Mouse (Mus musculus) cerebellum, adult 11 months (tissue): Measurements from ENCODE around the gene Gm5089.

Experiments used
- DNase-seq: peaks from one replicate; pipeline ENCODE4 v3.0.0; 2022

The Gm5089 gene

DNA sequence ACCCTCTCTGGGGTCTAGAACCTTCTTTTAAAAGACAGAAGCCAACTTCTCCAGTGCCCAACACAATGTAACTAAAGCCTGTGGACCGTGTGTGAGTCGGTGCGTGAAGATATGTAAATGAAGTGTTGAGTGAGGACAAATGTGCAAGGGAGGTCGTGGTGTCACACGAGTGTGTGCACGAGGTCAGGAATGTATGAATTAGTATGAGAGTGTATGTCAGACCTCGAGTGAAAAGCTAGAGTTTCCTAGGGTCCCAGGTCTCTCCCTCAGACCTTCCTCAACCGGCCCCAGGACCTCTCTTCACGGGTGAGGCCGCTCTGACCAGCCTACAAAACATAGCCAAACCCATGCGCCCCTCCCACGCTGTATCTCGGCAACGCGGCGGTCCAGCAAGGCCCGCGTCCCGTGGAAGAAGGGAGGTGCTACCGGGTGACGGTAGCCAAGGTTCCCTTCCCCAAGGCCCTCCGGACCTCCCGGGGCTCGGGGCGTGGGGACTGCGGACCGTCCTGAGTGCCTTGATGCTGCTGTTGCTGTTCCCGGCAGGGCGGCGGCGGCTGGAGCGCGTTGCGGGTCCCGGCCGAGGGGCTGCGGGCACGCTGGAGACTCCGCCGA, 12.3 kb upstream of the Gm5089 start:
- peak; percentile 54 for DNase-seq

DNA sequence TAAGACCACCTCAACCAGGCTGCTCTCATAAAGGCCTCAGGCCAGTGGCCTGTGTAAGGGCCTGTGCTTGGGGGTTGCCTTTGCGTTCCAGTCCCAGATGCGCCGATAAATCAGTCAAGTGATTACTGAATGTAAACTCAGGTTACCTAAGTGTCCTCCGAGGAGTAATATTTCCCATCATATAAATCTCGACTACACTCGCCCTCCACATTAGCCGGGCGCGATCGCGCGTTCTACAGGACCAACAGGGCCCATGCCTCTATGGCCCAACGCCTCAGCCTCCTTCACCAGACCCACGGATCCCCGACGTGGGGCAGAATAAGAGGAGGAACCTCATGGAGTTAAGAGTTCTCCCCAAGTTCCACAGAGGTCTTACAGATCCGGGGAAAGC, 11.8 kb upstream of the Gm5089 start:
- peak; percentile 31 for DNase-seq

DNA sequence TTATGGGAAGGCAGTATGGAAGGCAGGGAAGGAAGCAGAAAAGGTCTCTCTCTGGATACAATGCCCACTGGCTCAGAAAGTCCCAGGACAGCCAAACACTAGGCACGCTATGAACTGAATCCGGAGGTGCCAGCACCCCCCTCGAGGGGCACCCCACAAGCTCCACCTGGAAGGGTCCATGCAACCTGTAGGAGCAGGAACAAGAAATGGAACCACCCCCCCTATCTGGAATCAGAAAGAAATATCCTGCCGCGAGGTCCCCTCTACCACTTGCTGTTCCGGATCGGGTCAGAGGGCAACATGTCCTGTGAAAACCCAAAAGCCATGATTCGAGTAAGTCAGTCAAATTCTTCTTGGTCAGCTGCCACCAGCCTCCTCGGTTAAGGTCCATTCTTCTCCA, 11.1 kb upstream of the Gm5089 start:
- DNase-seq, result peak; percentile 41

DNA sequence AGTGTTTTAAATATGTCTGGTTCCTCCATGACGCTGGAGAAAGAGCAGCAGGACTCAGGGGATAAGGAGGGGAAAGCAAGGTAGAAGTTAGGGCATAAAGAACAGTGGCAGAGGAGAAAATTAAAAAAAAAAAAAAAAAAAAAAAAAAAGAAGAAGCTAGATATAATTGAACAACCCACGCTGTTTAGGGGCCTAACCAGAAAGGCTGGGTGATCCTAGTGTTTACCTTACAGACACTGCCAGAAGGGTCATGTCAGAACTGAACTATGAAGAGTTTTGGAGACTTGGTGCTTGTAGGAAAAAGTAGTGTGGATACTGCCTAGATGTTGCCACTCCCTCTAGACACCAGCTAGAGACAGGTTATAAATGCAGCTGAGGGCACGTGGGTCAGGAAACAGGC, 10.6 kb upstream of the Gm5089 start:
- no peak for DNase-seq

DNA sequence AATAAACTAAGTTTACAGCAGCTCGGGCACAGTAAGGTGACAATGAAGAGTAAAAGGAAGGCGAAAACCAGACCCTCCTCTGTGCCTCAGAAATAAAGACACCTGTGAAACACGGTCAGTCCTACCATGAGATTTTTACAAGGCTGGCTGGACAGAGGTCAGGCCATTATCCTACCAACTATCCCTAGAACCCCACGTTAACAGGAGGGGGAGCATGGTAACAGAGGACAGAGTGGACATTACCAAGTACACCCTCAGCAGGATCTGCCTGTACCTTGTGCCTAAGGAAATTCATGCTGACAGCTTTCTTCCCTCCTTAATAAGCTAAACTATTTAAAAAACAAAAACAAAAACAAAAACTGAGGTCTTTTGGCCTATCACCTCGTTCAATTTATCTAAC, 9.3 kb upstream of the Gm5089 start:
- no peak for DNase-seq

DNA sequence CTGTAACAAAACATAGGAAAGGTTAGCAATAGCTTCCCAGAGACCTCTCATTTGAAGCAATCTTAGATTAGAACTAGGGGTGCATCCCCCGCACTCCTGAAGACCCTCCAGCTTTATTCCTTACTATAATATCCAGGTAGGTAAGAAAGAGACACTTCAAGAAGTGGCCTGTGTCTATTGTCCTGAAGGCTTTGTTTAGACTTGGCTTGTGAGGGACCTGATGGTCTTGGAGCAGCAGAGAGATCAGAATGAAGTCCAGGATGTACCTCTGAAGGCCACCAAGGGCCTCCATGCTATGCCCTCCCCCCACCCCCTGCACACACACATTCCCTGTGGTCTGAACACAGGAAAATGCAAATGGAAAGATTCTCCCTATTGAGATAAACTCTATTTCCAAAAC, 8.9 kb upstream of the Gm5089 start:
- DNase-seq, result no peak

DNA sequence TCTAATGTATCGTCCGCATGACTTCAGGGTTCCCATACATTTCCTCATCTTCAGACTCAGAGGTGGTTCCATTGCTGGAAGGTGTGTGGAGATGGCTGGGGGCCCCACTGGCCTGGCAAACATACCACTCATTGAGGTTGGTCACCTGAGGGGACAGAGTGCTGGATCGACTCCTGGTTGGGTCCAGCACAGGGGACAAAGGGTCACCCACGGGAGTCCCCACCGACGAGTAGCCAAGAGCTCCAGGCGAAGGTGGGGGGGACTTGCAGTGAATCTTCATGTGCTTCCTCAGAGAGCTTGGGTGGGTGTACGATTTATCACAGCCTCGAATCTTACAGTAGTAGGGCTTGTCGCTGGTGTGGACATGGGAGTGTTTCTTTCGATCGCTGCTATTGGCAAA, 8.4 kb upstream of the Gm5089 start:
- DNase-seq, result peak; percentile 32

DNA sequence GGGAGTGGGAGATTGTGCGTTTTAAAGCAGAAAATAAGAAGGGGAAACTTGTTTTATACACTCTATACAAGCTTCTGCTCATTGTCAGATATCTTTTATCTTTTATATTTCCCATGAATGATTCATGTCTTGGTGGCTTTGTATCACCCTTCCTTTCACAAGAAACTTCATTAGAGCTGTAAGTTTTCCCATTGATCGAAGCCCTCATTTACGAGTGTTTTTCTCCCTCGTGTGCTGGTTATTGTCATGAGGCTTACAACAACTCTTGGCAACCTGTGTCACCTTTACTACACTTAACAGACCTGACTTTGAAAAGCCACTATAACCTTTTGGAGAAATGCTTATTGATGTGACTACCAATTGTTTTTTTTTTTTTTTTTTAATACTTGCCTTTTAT, 4.6 kb upstream of the Gm5089 start:
- DNase-seq, result no peak

DNA sequence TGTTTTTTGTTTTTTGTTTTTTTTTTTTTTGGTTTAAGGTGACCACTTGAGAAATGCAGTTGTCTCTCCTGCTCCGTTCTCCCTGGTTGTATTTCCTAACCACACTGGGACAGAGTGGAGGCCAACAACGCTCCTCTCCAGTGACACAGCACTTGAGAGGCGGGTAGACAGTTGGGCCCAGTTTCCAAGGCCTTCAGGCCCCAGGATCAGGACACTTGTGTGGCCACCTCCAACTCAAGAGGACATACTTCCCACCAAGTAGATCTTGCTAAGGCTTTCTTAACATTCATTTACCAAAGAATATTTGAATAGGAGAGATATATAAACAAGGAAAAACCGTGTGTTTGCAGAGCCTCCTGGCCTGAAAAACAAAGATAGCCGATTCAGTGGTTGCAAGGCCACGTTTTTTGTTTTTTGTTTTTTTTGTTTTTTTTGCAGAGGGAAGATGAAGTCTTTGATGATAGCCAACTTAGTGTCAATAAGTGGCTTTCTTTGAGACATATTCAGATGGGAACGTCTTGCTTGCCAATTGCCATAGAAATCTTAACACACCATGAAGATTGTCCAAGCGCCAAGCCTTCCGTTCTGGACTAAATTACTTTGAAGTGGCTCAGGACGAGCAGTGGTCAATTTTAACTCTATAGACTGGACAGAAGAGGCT, 4.1 kb upstream of the Gm5089 start:
- no peak for DNase-seq

DNA sequence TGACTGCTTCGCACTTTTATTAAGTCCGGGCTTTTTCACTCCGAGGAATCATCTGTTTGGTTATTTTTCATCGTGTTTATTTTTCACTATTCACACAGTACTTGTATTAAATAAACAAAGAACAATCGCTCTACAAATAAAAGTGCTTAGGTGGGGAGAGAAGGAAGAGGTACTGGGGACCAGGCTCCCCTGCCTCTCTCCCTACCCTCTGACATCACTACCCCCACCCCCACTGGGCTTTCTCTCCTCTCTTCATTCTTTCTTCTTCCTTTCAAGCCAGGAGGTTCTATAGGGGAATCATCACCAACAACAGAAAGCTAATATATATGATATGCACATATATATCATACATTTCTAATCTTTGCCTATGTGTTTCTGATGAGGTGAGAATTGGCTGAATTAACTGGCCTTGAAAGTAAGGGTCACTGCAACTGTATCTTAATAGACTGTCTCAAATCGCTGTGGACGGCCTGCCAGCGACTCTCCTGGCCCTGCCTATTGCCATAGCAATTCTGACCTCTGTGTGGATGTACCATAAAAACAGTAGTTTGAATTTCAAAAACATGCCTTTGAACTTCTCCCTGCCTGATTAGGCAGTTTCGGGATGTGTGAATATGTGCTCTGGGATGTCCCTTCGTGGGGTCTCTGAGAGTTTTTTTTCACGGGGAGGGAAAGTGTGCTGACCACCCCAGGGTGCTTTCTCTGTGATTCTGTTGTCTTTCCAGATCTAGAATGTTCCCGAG, 3.3 kb upstream of the Gm5089 start:
- DNase-seq, result no peak

DNA sequence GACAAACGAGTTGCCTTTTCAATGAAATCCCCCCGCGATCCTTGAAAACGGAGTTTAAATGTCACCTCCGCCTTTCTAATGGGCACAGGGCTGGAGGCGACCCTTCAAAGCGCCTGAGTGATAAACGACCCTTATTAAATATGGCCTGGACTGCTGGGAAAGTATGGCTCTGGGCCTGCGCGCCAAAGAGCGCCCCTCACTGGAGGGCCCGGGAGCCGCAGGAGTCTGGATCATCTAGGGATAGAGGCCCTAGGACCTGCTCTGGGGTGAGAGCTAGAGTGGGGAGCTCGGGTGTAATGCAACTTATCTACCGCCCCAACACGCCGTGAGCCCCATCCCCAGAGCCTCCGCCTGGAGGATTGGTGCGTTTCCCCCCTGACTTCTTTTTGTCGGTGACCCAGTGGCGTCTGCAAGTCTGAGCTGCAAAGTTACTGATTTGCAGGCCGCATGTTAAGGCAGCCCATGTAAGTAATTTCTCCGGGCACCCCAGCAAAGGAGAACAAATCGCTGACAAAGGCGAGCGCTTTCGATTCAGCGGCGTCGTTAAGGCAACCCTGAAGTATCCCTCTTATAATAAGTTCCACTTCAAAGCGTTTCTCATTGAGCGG, 2.6 kb upstream of the Gm5089 start:
- peak; percentile 48 for DNase-seq

DNA sequence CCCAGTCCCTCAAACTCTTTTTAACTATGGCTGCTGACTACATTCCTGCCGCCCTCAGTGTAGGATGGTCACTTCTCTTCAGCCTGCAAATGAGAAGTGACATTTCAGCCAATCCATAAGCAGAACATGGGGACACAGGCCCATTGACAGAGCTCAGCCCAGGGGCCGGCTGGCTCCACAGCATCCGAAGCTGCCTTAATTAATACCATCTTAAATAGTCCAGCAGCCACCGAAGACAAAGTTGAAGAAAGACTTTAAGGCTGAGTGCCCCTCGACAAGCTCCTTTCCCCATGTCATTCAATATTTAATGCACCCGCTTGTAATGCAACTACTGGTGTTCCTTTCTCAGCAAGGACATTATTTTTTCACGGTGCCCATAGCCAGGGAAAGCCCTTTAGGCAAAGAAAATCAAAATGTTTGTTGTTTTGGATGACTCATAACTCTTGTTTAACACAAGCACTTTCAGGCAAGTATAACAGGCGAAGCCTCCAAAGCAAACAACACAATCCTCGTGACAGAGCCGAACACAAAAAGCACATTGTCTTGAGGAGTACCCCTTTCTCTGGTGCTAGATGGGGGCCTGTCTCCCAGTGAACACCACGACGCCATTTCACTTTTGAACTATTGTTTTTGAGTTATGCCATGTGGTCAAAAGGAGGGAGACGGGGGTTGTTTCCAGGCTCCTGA, 1.9 kb upstream of the Gm5089 start:
- DNase-seq, result no peak

DNA sequence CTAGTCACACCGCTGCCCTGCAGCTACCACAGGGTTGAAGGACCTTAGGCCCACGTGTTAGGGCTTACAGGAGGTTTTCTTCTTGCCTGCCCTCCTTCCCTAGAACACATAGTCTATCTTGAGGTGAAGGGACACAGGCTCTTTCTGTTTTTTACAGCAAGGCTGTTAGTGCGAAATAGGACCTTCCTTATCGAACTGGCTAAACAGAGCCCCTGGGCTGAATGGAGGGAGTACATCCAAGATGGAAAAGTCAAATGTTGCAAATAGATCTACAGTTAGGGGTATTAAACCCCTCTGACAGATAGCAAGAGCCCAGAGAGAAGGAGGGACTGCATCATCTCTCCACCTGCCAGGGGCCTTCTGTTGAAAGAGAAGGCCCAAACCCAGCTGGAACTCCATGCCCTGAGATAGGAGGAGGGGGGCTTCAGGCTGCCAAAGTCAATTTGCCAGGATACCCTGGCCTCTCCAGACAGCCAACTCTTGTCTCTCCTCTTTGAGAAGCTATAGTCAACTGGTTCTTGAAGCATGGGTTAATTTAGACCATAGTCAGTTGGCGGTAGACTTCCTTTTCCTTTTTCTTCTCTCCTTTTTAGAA, 733 bp upstream of the Gm5089 start:
- DNase-seq, result no peak

DNA sequence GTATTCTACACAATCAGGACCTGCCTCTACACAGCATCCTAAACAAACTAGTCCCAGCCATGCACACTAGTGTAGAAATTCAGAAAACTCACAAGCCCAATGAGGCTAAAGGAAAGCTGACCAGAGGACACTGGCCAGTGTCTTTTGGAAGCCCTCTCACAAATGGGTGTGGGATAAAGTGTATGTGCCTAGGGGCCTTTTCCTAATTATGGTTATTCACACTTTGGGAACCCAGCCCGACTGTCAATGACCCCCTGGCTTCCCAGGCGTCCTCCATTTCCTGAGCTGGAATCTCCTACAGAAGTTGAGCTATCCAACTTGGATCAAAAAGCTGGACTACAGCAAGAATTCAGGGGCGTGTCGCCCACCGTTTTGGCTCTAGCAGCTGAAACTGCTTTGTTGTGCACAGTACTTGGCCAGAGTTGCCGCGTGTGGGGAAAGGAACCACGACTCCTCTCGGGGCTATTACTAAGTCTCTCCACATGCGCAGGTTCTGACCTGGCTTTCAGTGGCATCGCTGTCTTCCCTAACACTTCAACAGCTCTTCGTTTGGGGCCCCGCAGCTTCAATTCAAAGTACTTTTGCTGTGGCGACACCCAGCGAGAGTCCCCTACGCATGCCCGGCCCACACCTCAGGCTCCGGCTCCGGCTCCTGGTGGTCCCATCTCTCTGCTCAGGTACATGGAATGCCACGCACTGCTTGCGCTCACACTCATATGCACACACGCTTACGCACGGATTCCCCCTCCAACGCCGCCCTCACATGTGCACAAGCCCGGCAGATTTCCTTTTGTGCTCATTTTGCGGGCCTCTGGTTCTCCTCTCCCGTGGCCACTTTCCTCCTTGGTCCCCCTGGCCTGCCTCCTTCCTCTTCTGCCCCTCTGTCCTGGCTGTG, 1.1 kb downstream of the Gm5089 start:
- DNase-seq, result peak; percentile 26

DNA sequence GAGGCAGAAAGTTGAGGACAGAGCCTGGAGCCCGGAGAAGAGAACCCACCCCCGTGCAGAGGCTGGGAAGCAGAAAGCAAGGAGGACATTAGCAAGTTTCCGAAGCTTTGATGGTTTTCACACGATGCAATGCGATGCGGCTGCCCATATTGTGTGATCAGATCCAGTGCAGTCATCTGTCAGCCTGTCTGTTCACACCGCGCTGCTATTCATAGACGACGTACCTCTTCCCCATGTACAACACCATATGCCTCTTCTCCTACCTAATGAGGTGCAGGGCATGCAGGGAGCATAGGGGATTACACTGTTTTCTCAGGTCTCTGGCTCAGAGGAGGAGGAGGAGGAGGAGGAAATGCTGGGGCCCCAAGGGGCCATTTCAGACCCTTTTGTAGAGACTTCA, 14.1 kb downstream of the Gm5089 start:
- no peak for DNase-seq

DNA sequence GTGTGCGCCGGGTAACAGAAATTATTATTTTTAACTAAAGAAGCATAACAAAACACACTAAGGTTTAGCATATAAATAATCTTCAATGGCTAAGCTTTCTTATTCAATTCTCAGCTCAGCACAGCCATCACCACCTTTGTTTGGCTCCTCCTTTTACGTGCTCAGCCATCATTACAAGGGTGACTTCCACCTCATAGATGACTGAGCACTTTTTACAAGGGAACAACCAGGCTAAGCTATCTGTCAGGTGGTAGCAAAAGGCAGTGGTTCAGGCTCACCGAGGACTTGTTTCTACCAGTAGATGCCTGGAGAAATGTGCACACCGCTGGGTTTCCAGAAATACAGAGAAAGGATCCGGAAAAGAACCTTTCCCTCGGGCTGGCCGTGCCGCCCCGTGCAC, 16.9 kb downstream of the Gm5089 start:
- no peak for DNase-seq

DNA sequence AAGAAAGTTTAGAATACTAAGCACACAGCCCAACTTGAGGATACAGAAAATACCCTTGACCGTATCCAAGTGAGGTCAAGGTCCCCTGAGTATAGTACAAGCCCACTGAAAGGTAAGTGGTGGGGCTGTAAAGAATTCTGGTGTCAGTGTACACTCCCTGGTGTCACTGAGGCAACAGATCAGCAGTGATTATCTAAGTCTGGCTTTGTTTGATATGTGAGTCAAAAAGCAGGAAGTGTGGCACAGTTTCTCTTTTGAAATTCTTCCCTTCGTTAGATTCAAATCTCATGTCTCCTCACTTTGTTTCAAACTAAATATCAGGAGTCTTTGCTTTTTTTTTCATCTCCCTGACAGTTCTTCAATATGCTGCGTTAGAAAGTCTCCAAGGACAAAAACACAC, 18.4 kb downstream of the Gm5089 start:
- DNase-seq, result no peak

DNA sequence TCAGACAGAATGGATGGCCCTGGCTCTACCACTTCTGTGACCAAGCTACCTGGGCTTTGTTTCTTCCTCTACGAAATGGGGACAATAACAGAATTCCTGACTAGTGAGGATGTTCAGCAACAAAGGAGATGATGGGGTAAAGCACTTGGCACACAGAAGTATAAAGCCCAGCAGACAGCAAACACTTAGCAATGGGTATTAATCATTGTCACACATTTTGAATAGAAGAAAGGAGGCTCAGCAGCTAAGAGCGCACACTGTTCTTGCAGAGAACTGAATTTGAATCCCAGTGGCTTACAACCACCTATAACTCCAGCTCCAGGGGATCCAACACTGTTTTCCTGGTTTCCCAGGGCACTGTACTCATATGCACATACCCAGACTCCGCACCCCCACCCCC, 23.3 kb downstream of the Gm5089 start:
- DNase-seq, result no peak

DNA sequence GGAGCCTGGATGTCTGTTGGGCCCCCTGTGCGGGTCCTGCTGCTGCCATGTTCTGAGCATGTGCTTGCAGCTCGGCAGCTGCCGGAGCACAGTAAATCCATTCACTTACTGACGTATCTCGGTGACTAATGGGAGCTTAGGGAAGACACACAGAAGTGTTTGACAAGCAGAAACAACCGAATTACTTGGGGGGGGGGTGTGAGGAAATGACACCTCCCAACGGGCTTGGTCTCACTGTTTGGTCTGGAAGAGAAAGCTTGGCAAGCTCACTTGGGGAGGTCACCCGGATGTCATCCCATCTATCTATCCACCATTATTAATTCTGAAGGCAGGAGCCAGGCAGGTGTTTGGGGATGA, 23.7 kb downstream of the Gm5089 start:
- DNase-seq, result no peak

DNA sequence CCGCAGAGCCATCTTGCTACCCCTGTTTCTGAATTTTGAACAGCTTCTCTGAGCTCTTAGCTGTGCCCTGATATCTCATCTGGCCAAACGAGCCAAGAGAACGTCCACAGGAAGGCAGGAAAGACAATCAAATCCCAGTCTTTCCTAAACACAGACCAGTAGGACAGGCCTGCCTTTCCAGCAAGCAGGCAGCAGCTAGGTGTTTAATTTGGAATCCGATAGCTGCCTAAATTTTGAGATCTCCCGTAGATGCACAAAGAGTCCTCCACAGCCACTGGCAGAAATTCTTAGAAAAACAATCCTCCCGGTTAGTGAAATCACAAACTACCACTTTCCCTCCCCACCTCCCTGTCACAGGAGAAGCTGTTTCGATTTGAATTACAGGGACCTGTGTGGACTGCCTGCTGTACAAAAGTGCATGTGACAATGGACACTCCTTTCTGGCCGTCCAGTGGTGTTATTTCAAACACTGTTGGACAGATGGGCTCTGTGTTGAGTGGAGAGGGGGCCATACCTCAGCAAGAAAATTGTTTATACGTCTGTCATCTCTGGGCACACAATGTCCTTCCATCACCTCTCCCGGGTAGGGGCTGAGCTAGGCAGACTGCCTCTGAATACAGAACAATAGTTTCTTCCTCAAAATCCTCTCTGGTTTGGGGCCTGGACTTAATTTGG, 24.2 kb downstream of the Gm5089 start:
- DNase-seq, result no peak

DNA sequence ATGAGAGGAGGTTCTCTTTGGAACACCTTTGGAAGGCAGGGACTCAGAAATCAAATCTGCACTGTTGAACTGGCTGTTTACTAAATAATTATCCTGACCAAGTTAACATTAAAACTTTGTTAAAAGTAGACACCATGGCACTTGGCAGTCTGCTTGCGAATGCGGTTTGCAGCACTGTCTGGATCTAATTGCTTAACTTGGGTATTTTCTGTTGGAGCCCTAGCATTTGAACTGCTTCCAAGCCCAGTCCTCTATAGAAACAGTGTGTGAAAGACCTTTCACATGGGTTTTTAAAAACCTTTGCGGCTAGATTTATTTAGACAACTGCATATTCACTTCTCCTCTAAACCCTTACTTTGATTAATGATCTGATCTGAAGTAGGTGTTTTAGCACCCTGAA, 26.5 kb downstream of the Gm5089 start:
- DNase-seq, result no peak
